Mouse (Mus musculus) ES-Bruce4 (cell line): Measurements from ENCODE around the gene Robo4.

Experiments
- EP300 ChIP-seq: IDR thresholded peaks from 2 replicates; pipeline ENCODE4 v1.6.1; 2011; ENCODE audit warnings: low read depth, low read length; ENCODE audit not compliant: insufficient read depth
- POLR2A ChIP-seq: IDR thresholded peaks from one replicate; pipeline ENCODE4 v1.8.1; 2011; ENCODE audit warnings: low read length; ENCODE audit not compliant: insufficient read depth

DNA sequence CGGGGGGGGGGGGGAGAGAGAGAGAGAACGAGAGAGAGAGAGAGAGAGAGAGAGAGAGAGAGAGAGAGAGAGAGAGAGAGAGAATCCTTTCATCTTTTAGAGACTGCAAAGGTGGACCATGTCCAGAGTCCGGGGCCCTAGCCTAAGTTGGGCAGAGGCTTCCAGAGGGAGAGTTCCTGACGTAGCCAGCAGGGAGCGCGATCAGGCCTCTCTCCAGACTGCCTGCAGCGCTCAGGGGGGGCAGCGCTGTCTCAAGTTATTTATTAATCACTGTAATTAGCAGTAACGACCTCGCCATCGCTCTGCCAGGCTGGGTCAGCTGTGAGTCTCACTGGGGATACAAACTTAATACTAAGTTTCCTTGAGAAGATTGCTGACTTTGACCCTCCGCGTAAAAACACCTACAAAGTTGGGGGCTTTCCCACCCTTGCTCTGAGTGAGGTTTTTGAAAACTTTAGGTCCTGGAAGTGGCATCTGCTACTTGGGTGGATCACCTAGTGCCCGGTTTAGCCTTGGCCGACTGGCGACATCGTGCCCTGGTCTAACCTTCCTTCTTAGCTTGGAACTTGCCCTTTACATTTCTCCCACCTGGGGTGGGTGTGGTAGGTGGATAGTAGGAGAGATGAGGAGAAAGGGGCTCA, 30.4 kb downstream of the Robo4 start:
- no peak for TF ChIP-seq EP300
- TF ChIP-seq POLR2A = no peak
